Mouse (Mus musculus): ENCODE measurements around the gene Cd1d1. TPM values are rescaled to one million over a fixed set of nuclear protein-coding genes. Genes with fewer than 3 reads are reported as not detected.

Gene Cd1d1
- polyA plus RNA-seq, 1 experiment = 9.6 TPM

- TF ChIP-seq POLR2A (IDR thresholded peaks at IDR 0.05; ENCODE audit: low read depth, low read length) = no peak
- no peak for TF ChIP-seq CTCF (IDR thresholded peaks at IDR 0.05; ENCODE audit: borderline replicate concordance, insufficient read depth, low read length)
- no peak overlapping the region for H3K4me3 ChIP-seq (ENCODE audit: insufficient read depth, low read length)
- no peak overlapping the region for H3K27ac ChIP-seq (ENCODE audit: insufficient read depth, low read length)
- H3K4me1 ChIP-seq (ENCODE audit: control insufficient read depth, insufficient read depth, low read length) = no peaks in the 10 kb centered on the region
Observed at GRCm38 (mm10) chr3:86962665-86963435, 36.4 kb downstream of the Cd1d1 start.

- TF ChIP-seq CTCF (IDR thresholded peaks at IDR 0.05; ENCODE audit: borderline replicate concordance, insufficient read depth, low read length) = no peak
- TF ChIP-seq POLR2A (IDR thresholded peaks at IDR 0.05; ENCODE audit: low read depth, low read length) = no peak
- Histone ChIP-seq H3K4me1 (ENCODE audit: control insufficient read depth, insufficient read depth, low read length) (no peaks in the 10 kb centered on the region), H3K4me3 (ENCODE audit: insufficient read depth, low read length) (no peak overlapping the region), H3K27ac (ENCODE audit: insufficient read depth, low read length) (no peak overlapping the region)
Observed at GRCm38 (mm10) chr3:86961395-86961669, 37.9 kb downstream of the Cd1d1 start.

- H3K27ac ChIP-seq (ENCODE audit: insufficient read depth, low read length) = no peak overlapping the region
- no peaks in the 10 kb centered on the region for H3K4me1 ChIP-seq (ENCODE audit: control insufficient read depth, insufficient read depth, low read length)
- H3K4me3 ChIP-seq (ENCODE audit: insufficient read depth, low read length) = no peak overlapping the region
- TF ChIP-seq CTCF (IDR thresholded peaks at IDR 0.05; ENCODE audit: borderline replicate concordance, insufficient read depth, low read length) (no peak), POLR2A (IDR thresholded peaks at IDR 0.05; ENCODE audit: low read depth, low read length) (no peak)
Observed at GRCm38 (mm10) chr3:86960656-86961394, 38.4 kb downstream of the Cd1d1 start.

GRCm38 (mm10) chr3:86959088-86959487 lies 40.2 kb downstream of the Cd1d1 start:
- 0 out of 2 replicates have a peak, but pooled peaks cover 2% of the 10 kb centered on the region for H3K4me1 ChIP-seq (ENCODE audit: control insufficient read depth, insufficient read depth, low read length)
- H3K4me3 ChIP-seq (ENCODE audit: insufficient read depth, low read length) = no peak overlapping the region
- H3K27ac ChIP-seq (ENCODE audit: insufficient read depth, low read length) = no peak overlapping the region
- TF ChIP-seq CTCF (IDR thresholded peaks at IDR 0.05; ENCODE audit: borderline replicate concordance, insufficient read depth, low read length) = no peak
- no peak for TF ChIP-seq POLR2A (IDR thresholded peaks at IDR 0.05; ENCODE audit: low read depth, low read length)

DNA sequence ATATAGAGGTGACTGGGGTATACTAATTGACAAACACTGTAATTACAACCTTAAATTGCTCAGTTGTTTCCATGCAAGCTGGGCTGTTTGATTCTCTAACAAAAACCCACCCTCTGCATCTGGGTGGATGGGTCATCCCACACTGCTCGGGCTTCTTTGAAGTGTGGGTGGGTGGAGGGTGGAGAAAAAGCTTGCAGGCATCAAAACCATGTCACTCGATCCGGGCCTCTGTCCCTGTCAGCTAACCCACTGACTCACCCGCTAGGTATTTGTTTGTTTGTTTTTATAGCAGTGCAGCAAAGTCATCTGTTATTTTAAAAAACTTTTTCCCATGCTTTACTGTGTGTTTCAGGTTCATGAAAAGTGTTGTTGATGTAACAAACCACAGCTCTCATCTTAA lies 43.9 kb downstream of the Cd1d1 start:
- H3K27ac ChIP-seq (ENCODE audit: insufficient read depth, low read length) = no peak overlapping the region
- TF ChIP-seq CTCF (IDR thresholded peaks at IDR 0.05; ENCODE audit: borderline replicate concordance, insufficient read depth, low read length) = no peak
- no peak for TF ChIP-seq POLR2A (IDR thresholded peaks at IDR 0.05; ENCODE audit: low read depth, low read length)
- H3K4me3 ChIP-seq (ENCODE audit: insufficient read depth, low read length) = no peak overlapping the region
- H3K4me1 ChIP-seq (ENCODE audit: control insufficient read depth, insufficient read depth, low read length) = 0 out of 2 replicates have a peak, but pooled peaks cover 2% of the 10 kb centered on the region

GRCm38 (mm10) chr3:86954521-86954920 lies 44.7 kb downstream of the Cd1d1 start:
- TF ChIP-seq POLR2A (IDR thresholded peaks at IDR 0.05; ENCODE audit: low read depth, low read length) (no peak), CTCF (IDR thresholded peaks at IDR 0.05; ENCODE audit: borderline replicate concordance, insufficient read depth, low read length) (no peak)
- Histone ChIP-seq H3K4me3 (ENCODE audit: insufficient read depth, low read length) (no peak overlapping the region), H3K27ac (ENCODE audit: insufficient read depth, low read length) (no peak overlapping the region), H3K4me1 (ENCODE audit: control insufficient read depth, insufficient read depth, low read length) (0 out of 2 replicates have a peak, but pooled peaks cover 2% of the 10 kb centered on the region)

- TF ChIP-seq CTCF (IDR thresholded peaks at IDR 0.05; ENCODE audit: borderline replicate concordance, insufficient read depth, low read length) (no peak), POLR2A (IDR thresholded peaks at IDR 0.05; ENCODE audit: low read depth, low read length) (no peak)
- H3K4me1 ChIP-seq (ENCODE audit: control insufficient read depth, insufficient read depth, low read length) = 0 out of 2 replicates have a peak, but pooled peaks cover 2% of the 10 kb centered on the region
- no peak overlapping the region for H3K27ac ChIP-seq (ENCODE audit: insufficient read depth, low read length)
- H3K4me3 ChIP-seq (ENCODE audit: insufficient read depth, low read length) = no peak overlapping the region
Observed at GRCm38 (mm10) chr3:86953819-86954218, 45.4 kb downstream of the Cd1d1 start.

GRCm38 (mm10) chr3:86950652-86951051 lies 48.6 kb downstream of the Cd1d1 start:
- 0 out of 2 replicates have a peak, but pooled peaks cover 2% of the 10 kb centered on the region for H3K4me1 ChIP-seq (ENCODE audit: control insufficient read depth, insufficient read depth, low read length)
- TF ChIP-seq CTCF (IDR thresholded peaks at IDR 0.05; ENCODE audit: borderline replicate concordance, insufficient read depth, low read length) (no peak), POLR2A (IDR thresholded peaks at IDR 0.05; ENCODE audit: low read depth, low read length) (no peak)
- H3K27ac ChIP-seq (ENCODE audit: insufficient read depth, low read length) = no peak overlapping the region
- no peak overlapping the region for H3K4me3 ChIP-seq (ENCODE audit: insufficient read depth, low read length)

Other genes with a start within 250 kb of the Cd1d1 start
- gene Dclk2, start 78.6 kb downstream of the Cd1d1 start, polyA plus RNA-seq (2011; ENCODE audit: insufficient read length, low read depth, missing spikeins) = 3.6 and 8.3 TPM in 2 replicates
- gene Kirrel, start 175.3 kb upstream of the Cd1d1 start, polyA plus RNA-seq (2011; ENCODE audit: insufficient read length, low read depth, missing spikeins) = 89.7 and 101 TPM in 2 replicates